Mouse (Mus musculus) neural tube, embryonic 11.5 days (tissue): ENCODE results near the gene Ano9. TPM values are rescaled to one million over a fixed set of nuclear protein-coding genes. Genes with fewer than 3 reads are reported as not detected.

ENCODE experiments used
- ATAC-seq: fragments of 200-750 bp; cut with Nextera tagmentation; 2 replicates; pipeline ENCODE4 v1.8.0; 2017; ENCODE audit warnings: moderate number of reproducible peaks, mild to moderate bottlenecking, moderate TSS enrichment, moderate library complexity; ENCODE audit not compliant: insufficient read depth, low FRiP score, low TSS enrichment
- DNase-seq: peaks from one replicate; pipeline ENCODE4 v3.0.0-alpha.2; 2015; ENCODE audit warnings: low spot score
- H3K27ac ChIP-seq: fragments of 300-500 bp; sonication (generic); 2 replicates; pipeline ENCODE4 v1.5.1; 2014; ENCODE audit warnings: low read depth, mild to moderate bottlenecking, low read length
- H3K27me3 ChIP-seq: fragments of 300-500 bp; sonication (generic); 2 replicates; pipeline ENCODE4 v1.6.1; 2014; ENCODE audit warnings: mild to moderate bottlenecking, low read length, mixed read lengths; ENCODE audit not compliant: control insufficient read depth, insufficient read depth
- H3K36me3 ChIP-seq: fragments of 300-500 bp; sonication (generic); 2 replicates; pipeline ENCODE4 v1.6.1; 2014; ENCODE audit warnings: mild to moderate bottlenecking, low read length, moderate library complexity, mixed read lengths; ENCODE audit not compliant: control insufficient read depth, insufficient read depth
- H3K4me1 ChIP-seq: fragments of 300-500 bp; sonication (generic); 2 replicates; pipeline ENCODE4 v1.6.1; 2014; ENCODE audit warnings: low read length, mixed read lengths; ENCODE audit not compliant: control insufficient read depth, insufficient read depth
- H3K4me2 ChIP-seq: fragments of 300-500 bp; sonication (generic); 2 replicates; pipeline ENCODE4 v1.6.1; 2014; ENCODE audit warnings: low read depth, mild to moderate bottlenecking, moderate library complexity
- H3K4me3 ChIP-seq: fragments of 300-500 bp; sonication (generic); 2 replicates; pipeline ENCODE4 v1.5.1; 2014; ENCODE audit warnings: low read depth, low read length
- H3K9ac ChIP-seq: fragments of 300-500 bp; sonication (generic); 2 replicates; pipeline ENCODE4 v1.6.1; 2014; ENCODE audit warnings: mild to moderate bottlenecking, low read length
- H3K9me3 ChIP-seq: fragments of 300-500 bp; sonication (generic); 2 replicates; pipeline ENCODE4 v1.6.1; 2016; ENCODE audit warnings: low read length; ENCODE audit not compliant: control insufficient read depth
- WGBS: fragments of 180-500 bp; shearing (Covaris S2); extraction: QIAGEN DNeasy Blood & Tissue Kit; methylation state at CpG from one replicate; pipeline ENCODE4 v1.1.7; 2014; 5-methylcytosine and 5-hydroxymethylcytosine counted together
- polyA plus RNA-seq: library from polyadenylated mRNA; unstranded; fragments of >200 nt; fragmentation: Nextera tagmentation; extraction: Ambion mirVana; gene quantifications from 2 replicates; pipeline ENCODE4 v1.2.1, GENCODE M21; 2014

Gene Ano9
- polyA plus RNA-seq, 1 experiment from 2014 or later = 0.09 TPM

- H3K4me1 ChIP-seq = no peaks in the 10 kb centered on the region
- H3K9ac ChIP-seq = no peak overlapping the region
- H3K9me3 ChIP-seq = no peaks in the 10 kb centered on the region
- no peaks in the 10 kb centered on the region for H3K36me3 ChIP-seq
- 77% methylated on average over 5 of the region's 5 CpGs for WGBS
- no peak overlapping the region for H3K4me3 ChIP-seq
- no peak overlapping the region for H3K27ac ChIP-seq
- H3K4me2 ChIP-seq = no peak overlapping the region
- ATAC-seq (no peak), DNase-seq (no peak)
- H3K27me3 ChIP-seq = no peaks in the 10 kb centered on the region
Observed at GRCm38 (mm10) chr7:141121051-141121531, 3.5 kb upstream of the Ano9 start.

DNA sequence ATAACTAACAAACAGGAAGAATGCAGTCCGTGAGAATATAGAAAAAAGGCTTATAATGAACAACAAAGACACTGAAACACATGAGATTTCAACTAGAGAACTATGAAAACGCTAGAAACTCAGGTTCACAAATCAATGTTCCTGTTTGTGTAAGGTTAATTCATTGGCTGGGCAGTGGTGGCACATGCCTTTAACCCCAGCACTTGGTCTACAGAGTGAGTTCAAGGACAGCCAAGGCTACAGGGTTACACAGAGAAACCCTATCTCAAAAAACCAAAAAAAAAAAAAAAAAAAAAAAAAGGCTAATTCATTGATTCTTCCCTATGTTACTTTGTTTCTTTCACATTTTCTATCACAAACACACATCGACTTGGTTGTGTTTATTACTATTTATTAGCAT, 3.0 kb upstream of the Ano9 start:
- H3K27me3 ChIP-seq = no peaks in the 10 kb centered on the region
- H3K36me3 ChIP-seq = no peaks in the 10 kb centered on the region
- ATAC-seq = no peak
- no peak for DNase-seq
- no peak overlapping the region for H3K4me3 ChIP-seq
- H3K4me2 ChIP-seq = no peak overlapping the region
- no peaks in the 10 kb centered on the region for H3K4me1 ChIP-seq
- no peaks in the 10 kb centered on the region for H3K9me3 ChIP-seq
- WGBS = 85% methylated on average over 3 of the region's 3 CpGs
- no peak overlapping the region for H3K9ac ChIP-seq
- no peak overlapping the region for H3K27ac ChIP-seq

DNA sequence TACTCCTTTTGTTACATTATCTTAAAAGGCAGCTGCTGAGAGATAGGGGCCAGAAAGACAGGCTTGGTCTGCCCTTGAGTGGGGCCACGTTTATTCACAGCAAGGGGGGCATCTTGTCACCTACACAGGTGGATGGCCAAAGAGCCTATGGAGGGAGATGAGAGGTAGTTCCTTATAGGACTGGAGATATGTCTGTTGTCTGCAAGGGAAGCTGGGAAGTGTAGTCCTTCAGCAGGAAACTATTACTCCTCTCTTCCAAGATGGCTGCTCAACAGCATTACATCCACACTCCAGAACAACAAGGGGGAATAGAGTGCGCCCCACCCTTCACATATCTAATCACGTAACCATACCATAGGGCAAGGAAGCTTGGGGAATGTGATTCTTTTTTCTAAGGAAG, 1.9 kb upstream of the Ano9 start:
- no peak overlapping the region for H3K27ac ChIP-seq
- H3K4me3 ChIP-seq = no peak overlapping the region
- H3K4me1 ChIP-seq = no peaks in the 10 kb centered on the region
- no peaks in the 10 kb centered on the region for H3K9me3 ChIP-seq
- ATAC-seq = no peak
- 77% methylated on average over 3 of the region's 3 CpGs for WGBS
- H3K27me3 ChIP-seq = no peaks in the 10 kb centered on the region
- H3K4me2 ChIP-seq = no peak overlapping the region
- DNase-seq = no peak
- no peak overlapping the region for H3K9ac ChIP-seq
- H3K36me3 ChIP-seq = no peaks in the 10 kb centered on the region

- WGBS = 87% methylated on average over 9 of the region's 9 CpGs
- no peak for DNase-seq
- H3K4me3 ChIP-seq = no peak overlapping the region
- no peaks in the 10 kb centered on the region for H3K4me1 ChIP-seq
- no peak for ATAC-seq
- H3K36me3 ChIP-seq = no peaks in the 10 kb centered on the region
- H3K9me3 ChIP-seq = no peaks in the 10 kb centered on the region
- H3K4me2 ChIP-seq = no peak overlapping the region
- H3K9ac ChIP-seq = no peak overlapping the region
- no peak overlapping the region for H3K27ac ChIP-seq
- no peaks in the 10 kb centered on the region for H3K27me3 ChIP-seq
Observed at GRCm38 (mm10) chr7:141115874-141116273, 1.7 kb downstream of the Ano9 start.

DNA sequence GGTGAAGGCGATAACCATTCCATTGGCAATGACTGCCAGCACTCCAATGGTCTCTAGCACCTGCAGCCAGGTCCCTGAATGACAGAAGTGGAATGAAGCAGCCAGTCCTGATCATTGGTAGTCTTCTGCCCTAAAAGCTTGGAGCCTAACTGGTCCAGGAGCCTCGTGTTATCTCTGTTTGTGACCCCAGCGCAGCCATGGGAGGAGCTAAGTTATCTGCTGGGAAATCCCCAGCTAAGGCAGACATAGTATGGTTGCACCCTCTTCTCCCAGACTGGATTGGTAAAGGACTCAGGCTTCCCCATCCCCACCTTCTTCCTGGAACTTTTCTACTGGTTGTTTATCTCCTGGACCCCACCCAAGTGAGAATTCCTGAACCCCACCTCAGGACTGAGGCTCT, 14.4 kb downstream of the Ano9 start:
- H3K9ac ChIP-seq = no peak overlapping the region
- H3K27me3 ChIP-seq = peaks cover 30% of the 10 kb centered on the region
- no peak overlapping the region for H3K4me2 ChIP-seq
- no peaks in the 10 kb centered on the region for H3K36me3 ChIP-seq
- H3K4me3 ChIP-seq = no peak overlapping the region
- no peak overlapping the region for H3K27ac ChIP-seq
- H3K9me3 ChIP-seq = no peaks in the 10 kb centered on the region
- WGBS = 69% methylated on average over 3 of the region's 3 CpGs
- H3K4me1 ChIP-seq = peaks cover 6% of the 10 kb centered on the region; the same call in 1 of the 2 replicates
- no peak for ATAC-seq
- no peak for DNase-seq

- Histone ChIP-seq H3K4me3 (peak within 1 kb of the TSS; percentile 29), H3K4me2 (peak within 1 kb of the TSS; percentile 68), H3K27ac (no peak within 1 kb of the TSS), H3K9me3 (no peaks in the 10 kb centered on the region), H3K9ac (peak within 1 kb of the TSS; percentile 18), H3K4me1 (peaks cover 6% of the 10 kb centered on the region; the same call in 1 of the 2 replicates), H3K27me3 (peaks cover 32% of the 10 kb centered on the region), H3K36me3 (no peaks in the 10 kb centered on the region)
- ATAC-seq = no peak
- WGBS = under 1% methylated on average over 56 of the region's 56 CpGs
- peak; percentile 41 for DNase-seq
Observed at GRCm38 (mm10) chr7:141099911-141100691, 17.5 kb downstream of the Ano9 start, which contains the start of gene Sigirr. TSS of gene Sigirr (minus strand) at chr7:141100572.

GRCm38 (mm10) chr7:141097177-141097576, 20.4 kb downstream of the Ano9 start:
- peaks cover 32% of the 10 kb centered on the region for H3K27me3 ChIP-seq
- 79% methylated on average over 5 of the region's 5 CpGs for whole genome bisulfite sequencing
- ATAC-seq (no peak), DNase-seq (no peak)
- H3K4me1 ChIP-seq = peaks cover 10% of the 10 kb centered on the region; the same call in 1 of the 2 replicates
- no peak overlapping the region for H3K27ac ChIP-seq
- H3K9ac ChIP-seq = no peak overlapping the region
- H3K4me2 ChIP-seq = no peak overlapping the region
- no peak overlapping the region for H3K4me3 ChIP-seq
- H3K9me3 ChIP-seq = no peaks in the 10 kb centered on the region
- H3K36me3 ChIP-seq = no peaks in the 10 kb centered on the region

GRCm38 (mm10) chr7:141096649-141097056, 21.0 kb downstream of the Ano9 start:
- Histone ChIP-seq H3K4me2 (no peak overlapping the region), H3K4me1 (peaks cover 10% of the 10 kb centered on the region; the same call in 1 of the 2 replicates), H3K27ac (no peak overlapping the region), H3K9me3 (no peaks in the 10 kb centered on the region), H3K36me3 (no peaks in the 10 kb centered on the region), H3K27me3 (peaks cover 32% of the 10 kb centered on the region), H3K4me3 (no peak overlapping the region), H3K9ac (no peak overlapping the region)
- DNase-seq (no peak), ATAC-seq (no peak)
- 31% methylated on average over 6 of the region's 6 CpGs for WGBS

DNA sequence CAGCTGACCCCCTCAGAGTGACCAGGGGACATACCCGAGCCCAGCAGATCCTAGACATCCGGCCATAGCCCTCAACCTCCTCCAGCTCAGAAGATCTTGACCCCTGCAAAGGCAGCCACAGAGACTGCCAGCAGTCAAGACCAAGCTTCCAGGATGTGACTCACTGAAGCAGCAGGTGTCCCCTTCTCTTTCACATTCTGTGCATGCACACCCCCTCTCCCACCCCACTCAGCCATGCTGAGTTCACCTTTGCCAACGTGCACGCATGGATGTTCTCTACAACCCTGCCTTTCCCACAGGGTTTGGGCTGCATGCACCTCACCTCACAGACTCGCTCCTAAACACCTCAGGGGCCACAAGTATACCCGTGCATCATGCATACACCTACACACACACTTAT, 21.6 kb downstream of the Ano9 start:
- H3K9me3 ChIP-seq = no peaks in the 10 kb centered on the region
- no peak overlapping the region for H3K4me3 ChIP-seq
- DNase-seq (no peak), ATAC-seq (no peak)
- no peak overlapping the region for H3K27ac ChIP-seq
- WGBS = 84% methylated on average over 6 of the region's 6 CpGs
- H3K9ac ChIP-seq = no peak overlapping the region
- H3K36me3 ChIP-seq = no peaks in the 10 kb centered on the region
- H3K4me2 ChIP-seq = no peak overlapping the region
- peaks cover 26% of the 10 kb centered on the region for H3K27me3 ChIP-seq
- H3K4me1 ChIP-seq = peaks cover 10% of the 10 kb centered on the region; the same call in 1 of the 2 replicates
